13 mouse cellular contexts compared by ENCODE assay signal in the genomic region with DNA sequence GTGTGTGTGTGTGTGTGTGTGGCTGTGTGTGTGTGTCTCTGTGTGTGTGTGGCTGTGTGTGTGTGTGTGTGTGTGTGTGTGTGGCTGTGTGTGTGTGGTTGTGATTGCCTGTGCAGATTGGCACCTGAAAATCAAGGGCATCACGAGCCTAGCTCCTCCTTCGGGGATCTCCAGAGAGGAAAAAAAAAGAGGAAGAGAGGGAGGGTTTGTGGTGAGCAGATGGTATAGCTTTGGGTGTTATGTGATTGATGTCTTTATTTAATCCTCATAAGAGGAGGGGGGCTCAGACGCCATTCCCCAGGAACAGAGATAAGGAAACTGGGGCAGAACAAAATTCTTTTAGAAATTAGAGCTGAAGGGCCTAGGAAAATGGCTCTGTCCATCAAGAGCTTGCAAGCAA. TPM values are rescaled to one million over a fixed set of nuclear protein-coding genes. Genes with fewer than 3 reads are reported as not detected.
A peak's percentile ranks its signal among the peaks of the same experiment; 100 is the strongest.
DNase-seq lines count a peak whose midpoint lies in the region; TF ChIP-seq lines count a peak whose summit lies in the region.
"Had no signal": no experiment of that assay in that cellular context is flagged by ENCODE, and none has a peak within 500 bp of the region (broad histone marks: within the 10 kb centered on the region; RNA-seq: fewer than 3 reads in every experiment).

No protein-coding gene starts in this region.

- H3K27ac ChIP-seq in bone marrow, adult 2 months (ENCODE audit: control insufficient read depth, insufficient read depth, low read depth, low read length, poor library complexity): peak overlapping the region; percentile 14; the same call in 1 of the 2 replicates
- H3K27ac ChIP-seq: midbrain, embryonic 10.5 days had no signal

- TF ChIP-seq POLR2A in bone marrow, adult 2 months (IDR thresholded peaks at IDR 0.05; ENCODE audit: borderline replicate concordance, control insufficient read depth, low read depth, low read length): no peak

- H3K4me3 ChIP-seq in bone marrow, adult 2 months (replicated peaks; ENCODE audit: control insufficient read depth, low read depth, low read length): no peak overlapping the region
- H3K4me3 ChIP-seq: midbrain, embryonic 10.5 days had no signal

- no peak for TF ChIP-seq CTCF in bone marrow, adult 2 months (IDR thresholded peaks at IDR 0.05; ENCODE audit: control insufficient read depth, insufficient read depth, low read length)

- peaks cover 2% of the 10 kb centered on the region; the same call in 1 of the 2 replicates for H3K4me1 ChIP-seq in bone marrow, adult 2 months (ENCODE audit: control insufficient read depth, insufficient read depth, low read length)

- WGBS in bone marrow, adult 2 months: under 1% methylated on average over 3 of the region's 3 CpGs

- DNase-seq in thymus, postnatal 14 days: peak; percentile 54
- DNase-seq in thymus, postnatal 0 days (ENCODE audit: low spot score): no peak
- peak; percentile 64 for DNase-seq in induced T-regulatory cell, adult 2 months (ENCODE audit: low read depth)
- DNase-seq in adrenal gland, postnatal 25 days: no peak
- DNase-seq in kidney, postnatal 36 days: no peak
- no peak for DNase-seq in frontal cortex, postnatal 10 days (ENCODE audit: low spot score in 2 of 2)
- DNase-seq: cerebellum, adult 11-12 months; heart, adult 11 months had no signal

RNA-seq across cellular contexts. Expression of gene Cd4, which starts 10.3 kb away (rescaled TPM):
- 102 TPM in 2 replicates for polyA plus RNA-seq in thymus, postnatal 0 days (2015; fragmentation: Nextera tagmentation; extraction: Ambion mirVana)
- 3.5 and 3.6 TPM in 2 replicates for polyA plus RNA-seq in bone marrow, adult 2 months (2011; ENCODE audit: insufficient read depth, insufficient read length, low replicate concordance, missing spikeins)
- total RNA-seq in adrenal gland, postnatal 25 days (2021): 0.21 TPM in 1 of 2 replicates, not detected in the other
- polyA plus RNA-seq: G1E; kidney, embryonic 14.5 days; liver, embryonic 11.5 days; midbrain, embryonic 10.5 days had no signal

RNA-seq across cellular contexts. Expression of gene Lag3, which starts 13.1 kb away (rescaled TPM):
- 5.5 and 6.1 TPM in 2 replicates for polyA plus RNA-seq in thymus, postnatal 0 days (2015; fragmentation: Nextera tagmentation; extraction: Ambion mirVana)
- polyA plus RNA-seq in bone marrow, adult 2 months (2011; ENCODE audit: insufficient read depth, insufficient read length, low replicate concordance, missing spikeins): 2.9 and 7.6 TPM in 2 replicates
- total RNA-seq in adrenal gland, postnatal 25 days (2021): 1.2 and 1.4 TPM in 2 replicates
- polyA plus RNA-seq: G1E had no signal

RNA-seq across cellular contexts. Expression of gene Ptms, which starts 21.5 kb away (rescaled TPM):
- 204 and 256 TPM in 2 replicates for polyA plus RNA-seq in thymus, postnatal 0 days (2015; fragmentation: Nextera tagmentation; extraction: Ambion mirVana)
- 157 and 192 TPM in 2 replicates for polyA plus RNA-seq in bone marrow, adult 2 months (2011; ENCODE audit: insufficient read depth, insufficient read length, low replicate concordance, missing spikeins)
- total RNA-seq in adrenal gland, postnatal 25 days (2021): 790 and 858 TPM in 2 replicates

RNA-seq across cellular contexts. Expression of gene Mlf2, which starts 32.8 kb away (rescaled TPM):
- 267 and 277 TPM in 2 replicates for polyA plus RNA-seq in thymus, postnatal 0 days (2015; fragmentation: Nextera tagmentation; extraction: Ambion mirVana)
- 45.8 and 74.0 TPM in 2 replicates for polyA plus RNA-seq in bone marrow, adult 2 months (2011; ENCODE audit: insufficient read depth, insufficient read length, low replicate concordance, missing spikeins)
- 271 and 277 TPM in 2 replicates for total RNA-seq in adrenal gland, postnatal 25 days (2021)

RNA-seq across cellular contexts. Expression of gene Gpr162, which starts 34.6 kb away (rescaled TPM):
- polyA plus RNA-seq in thymus, postnatal 0 days (2015; fragmentation: Nextera tagmentation; extraction: Ambion mirVana): 15.2 and 21.8 TPM in 2 replicates
- 0.56 and 2.4 TPM in 2 replicates for polyA plus RNA-seq in bone marrow, adult 2 months (2011; ENCODE audit: insufficient read depth, insufficient read length, low replicate concordance, missing spikeins)
- total RNA-seq in adrenal gland, postnatal 25 days (2021): 0.90 and 1.5 TPM in 2 replicates
- polyA plus RNA-seq: G1E had no signal

Comparison
In these comparisons a context has a peak if more than half of its experiments do, and no peak if none do; other contexts are left out.
1. DNase-seq: peak in thymus, postnatal 14 days (single experiment) and induced T-regulatory cell, adult 2 months (single experiment); none in thymus, postnatal 0 days (single experiment), adrenal gland, postnatal 25 days (single experiment), kidney, postnatal 36 days (0 of 2) and frontal cortex, postnatal 10 days (0 of 2).
2. RNA of gene Cd4, which starts 10.3 kb away (polyA plus RNA-seq): 102 TPM in thymus, postnatal 0 days; 3.5 to 3.6 TPM in bone marrow, adult 2 months; every median in the first group is over 10 times any median in the second.